Mouse (Mus musculus) thymus, postnatal 0 days (tissue): ENCODE measurements around the gene Lmod2. TPM values are rescaled to one million over a fixed set of nuclear protein-coding genes. Genes with fewer than 3 reads are reported as not detected.

Experiments used
- DNase-seq: peaks from one replicate; pipeline ENCODE4 v3.0.0-alpha.2; 2015; ENCODE audit warnings: low spot score
- polyA plus RNA-seq: library from polyadenylated mRNA; unstranded; fragments of >200 nt; fragmentation: Nextera tagmentation; extraction: Ambion mirVana; gene quantifications from 2 replicates; pipeline ENCODE4 v1.2.1, GENCODE M21; 2015

Gene Lmod2
- polyA plus RNA-seq, 1 experiment from 2014 or later, result 0.07 TPM

DNA sequence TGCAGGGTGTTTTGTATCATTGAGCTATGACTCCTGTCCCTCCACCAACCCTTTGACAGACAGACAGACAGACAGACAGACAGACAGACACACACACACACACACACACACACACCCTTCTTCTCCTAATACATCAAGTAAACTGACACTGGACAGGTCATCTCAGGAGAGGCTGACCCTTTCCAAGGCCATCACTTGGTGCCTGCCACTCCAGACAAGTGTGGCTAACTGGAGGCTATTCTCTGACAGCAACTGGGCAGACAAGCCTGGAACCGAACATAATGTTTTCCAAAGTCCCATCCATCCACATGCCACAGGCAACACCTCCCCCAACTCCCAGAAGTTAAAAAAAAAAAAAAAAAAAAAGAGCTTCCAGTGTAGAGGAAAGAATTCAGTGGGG, 4.1 kb downstream of the Lmod2 start:
- DNase-seq, result no peak

DNA sequence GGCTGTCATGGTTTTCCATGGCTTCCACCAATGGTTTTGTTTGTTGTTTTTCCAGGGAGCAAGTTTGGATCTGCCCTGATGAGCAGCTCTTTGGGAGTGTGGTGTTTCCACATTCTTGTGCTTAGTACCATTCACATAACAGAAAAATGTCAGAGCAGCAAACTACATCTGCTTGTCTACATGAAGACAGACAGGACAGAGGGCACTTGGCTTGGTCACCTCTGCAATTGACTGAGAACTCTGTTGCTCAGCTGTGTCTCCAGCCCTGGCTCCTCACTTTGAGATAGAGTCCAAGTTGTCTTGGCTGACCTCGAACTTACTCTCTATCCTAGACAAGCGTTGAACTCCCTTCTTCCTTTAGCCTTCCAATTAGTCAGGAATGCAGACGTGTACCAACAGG, 4.8 kb downstream of the Lmod2 start:
- no peak for DNase-seq

DNA sequence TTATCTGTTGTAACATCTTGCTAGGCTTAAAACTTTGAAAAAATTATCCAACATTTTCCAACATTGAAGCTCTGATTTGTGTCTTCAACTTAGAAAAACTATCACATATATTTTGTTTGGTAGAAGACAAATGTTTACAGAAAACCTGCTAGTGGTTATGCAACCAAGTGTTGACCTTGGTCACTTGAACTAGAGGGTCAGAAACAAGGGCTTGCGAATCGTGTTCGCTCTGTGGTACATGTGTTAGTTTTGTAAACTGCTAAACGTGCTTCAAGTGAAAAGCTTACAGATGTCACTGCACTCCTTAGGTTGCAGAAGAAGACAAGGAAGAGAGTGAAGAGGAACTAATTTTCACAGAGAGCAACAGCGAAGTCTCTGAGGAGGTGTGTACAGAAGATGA, 5.4 kb downstream of the Lmod2 start:
- DNase-seq, result no peak

DNA sequence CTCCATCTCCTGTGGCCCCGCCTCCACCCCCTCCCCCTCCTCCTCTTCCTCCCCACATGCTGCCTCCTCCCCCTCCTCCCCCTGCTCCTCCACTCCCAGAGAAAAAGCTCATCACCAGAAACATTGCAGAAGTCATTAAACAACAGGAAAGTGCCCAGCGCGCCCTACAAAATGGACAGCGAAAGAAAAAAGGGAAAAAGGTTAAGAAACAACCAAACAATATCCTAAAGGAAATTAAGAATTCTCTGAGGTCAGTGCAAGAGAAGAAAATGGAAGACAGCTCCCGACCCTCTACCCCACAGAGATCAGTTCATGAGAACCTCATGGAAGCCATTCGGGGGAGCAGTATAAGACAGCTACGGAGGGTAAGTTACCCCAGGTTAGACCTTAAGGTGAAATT, 6.7 kb downstream of the Lmod2 start:
- no peak for DNase-seq

DNA sequence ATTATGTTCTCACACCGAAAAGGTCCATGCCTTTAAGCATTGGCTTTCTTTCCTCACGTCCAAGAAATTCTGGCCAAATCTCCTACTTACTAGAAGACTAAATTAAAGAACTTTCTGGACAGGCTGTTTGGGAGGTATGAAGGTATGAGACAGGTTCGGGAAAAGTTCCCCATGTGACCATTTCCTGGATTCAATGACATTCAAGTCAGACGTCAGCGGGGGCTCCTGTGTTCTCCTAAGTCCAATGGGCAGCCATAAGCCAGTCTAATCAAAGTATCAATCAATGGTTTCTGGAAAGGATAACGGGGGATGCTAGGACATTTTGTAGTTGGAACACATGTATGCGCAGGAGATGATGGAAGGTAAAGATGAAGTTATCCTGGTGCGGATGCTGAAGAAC, 8.1 kb downstream of the Lmod2 start:
- no peak for DNase-seq

DNA sequence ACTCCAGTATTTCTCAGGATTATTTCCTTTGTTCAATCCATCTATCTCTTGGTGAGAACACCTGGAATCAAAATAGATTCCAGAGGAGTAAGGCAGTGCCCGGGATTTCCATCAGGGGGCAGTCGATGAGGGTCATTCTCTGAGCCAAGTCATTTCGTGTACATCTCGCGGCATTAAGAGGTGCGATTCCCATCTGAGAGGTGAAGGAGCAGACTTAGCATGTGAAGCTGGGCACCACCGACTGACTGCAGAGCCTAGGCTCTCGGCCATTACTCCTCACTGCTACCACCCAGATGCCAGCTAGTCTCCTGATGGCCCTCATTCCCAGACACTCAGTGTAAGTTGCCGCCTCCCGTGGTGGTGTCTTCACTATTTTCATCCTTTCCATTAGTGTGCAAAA, 8.9 kb downstream of the Lmod2 start:
- DNase-seq, result no peak

DNA sequence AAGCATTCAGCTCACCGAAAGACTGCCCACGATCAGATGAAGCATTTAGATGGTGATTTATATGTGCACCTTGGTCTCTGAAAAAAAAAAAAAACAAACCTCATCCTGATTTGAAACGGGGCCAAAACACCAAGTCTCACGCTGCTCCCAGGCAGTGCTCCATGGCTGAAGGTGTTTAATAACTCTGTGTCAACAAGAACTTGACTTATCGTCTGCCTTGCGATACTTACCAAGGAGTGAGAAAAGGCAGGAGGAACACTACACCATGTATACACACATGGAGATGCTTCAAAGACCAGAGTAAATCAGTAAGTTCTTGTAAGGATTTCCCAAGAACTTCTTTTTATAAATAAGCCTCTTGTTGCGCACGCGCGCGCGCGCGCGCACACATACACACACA, 10.0 kb downstream of the Lmod2 start:
- DNase-seq, result no peak

DNA sequence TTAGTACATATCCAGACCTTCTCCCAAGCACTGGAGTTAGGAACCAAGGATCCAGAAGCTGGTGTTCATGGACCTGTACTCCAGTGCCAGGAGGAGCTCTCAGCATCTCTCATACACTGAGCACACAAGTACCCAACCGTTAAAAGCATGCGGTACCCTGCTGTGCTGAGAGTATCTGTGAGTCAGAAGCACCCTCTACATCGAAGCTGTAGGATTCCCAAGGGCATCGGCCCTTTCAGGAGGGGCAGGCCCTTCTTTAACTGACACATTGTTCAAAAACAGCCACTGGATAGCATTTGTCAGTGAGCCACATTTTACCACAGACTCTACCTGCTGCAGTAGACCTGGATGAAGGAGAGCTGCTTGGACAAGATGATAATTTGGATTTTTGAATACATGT, 10.6 kb downstream of the Lmod2 start:
- no peak for DNase-seq

DNA sequence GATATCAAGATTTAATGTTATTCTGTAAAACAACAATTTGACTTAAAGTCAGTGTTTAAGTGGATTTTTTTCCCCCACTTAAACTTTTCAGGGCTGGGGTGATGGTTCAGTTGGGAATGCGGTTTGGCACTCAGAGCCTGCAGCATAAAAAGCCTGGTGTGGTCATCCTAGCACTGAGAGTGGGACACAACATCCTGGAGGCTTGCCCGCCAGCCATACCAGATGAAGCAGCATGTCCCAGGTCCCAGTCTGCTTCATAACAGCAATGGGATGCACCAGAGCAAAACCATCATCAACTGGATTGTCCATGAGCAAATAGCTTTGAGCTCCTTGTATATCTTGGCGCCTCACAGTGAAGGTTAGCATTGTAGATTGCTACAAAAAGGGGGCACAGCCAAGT, 11.1 kb downstream of the Lmod2 start:
- no peak for DNase-seq

DNA sequence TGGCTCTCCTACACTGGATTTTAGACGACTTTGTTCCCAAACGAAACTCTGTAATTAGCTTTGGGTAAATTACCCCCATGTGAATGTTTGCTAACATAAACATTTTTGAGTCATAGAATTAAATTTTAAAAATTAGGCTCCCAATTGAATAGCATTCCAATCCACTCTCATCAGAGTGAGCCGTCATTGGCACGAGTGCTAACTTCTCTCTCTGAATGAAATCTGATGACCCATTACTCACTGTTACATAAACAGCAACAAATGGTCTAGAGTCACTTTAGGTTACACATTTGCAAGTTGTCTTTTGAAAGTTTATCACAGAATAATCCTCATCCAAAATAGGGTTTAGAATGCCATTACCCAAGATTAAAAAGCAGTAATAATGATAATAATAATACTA, 12.0 kb downstream of the Lmod2 start:
- no peak for DNase-seq

DNA sequence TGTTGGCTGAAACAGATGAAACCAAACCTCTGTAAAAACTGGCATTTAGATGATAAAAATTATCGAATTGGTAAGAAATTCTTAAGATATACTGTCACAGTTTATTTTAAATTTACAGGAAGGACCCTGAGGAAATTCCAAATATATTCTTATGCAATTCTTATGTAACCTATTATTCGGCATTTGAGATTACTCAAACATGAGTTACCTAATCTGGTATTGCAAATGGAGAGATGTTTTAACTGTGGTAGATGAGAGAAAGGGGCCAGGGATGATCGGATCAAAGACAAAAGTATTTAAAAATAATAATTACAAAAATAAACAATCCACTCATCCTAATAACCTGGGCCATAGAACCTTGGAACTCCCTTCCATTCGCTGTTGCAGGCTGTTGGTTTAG, 12.8 kb downstream of the Lmod2 start:
- no peak for DNase-seq

DNA sequence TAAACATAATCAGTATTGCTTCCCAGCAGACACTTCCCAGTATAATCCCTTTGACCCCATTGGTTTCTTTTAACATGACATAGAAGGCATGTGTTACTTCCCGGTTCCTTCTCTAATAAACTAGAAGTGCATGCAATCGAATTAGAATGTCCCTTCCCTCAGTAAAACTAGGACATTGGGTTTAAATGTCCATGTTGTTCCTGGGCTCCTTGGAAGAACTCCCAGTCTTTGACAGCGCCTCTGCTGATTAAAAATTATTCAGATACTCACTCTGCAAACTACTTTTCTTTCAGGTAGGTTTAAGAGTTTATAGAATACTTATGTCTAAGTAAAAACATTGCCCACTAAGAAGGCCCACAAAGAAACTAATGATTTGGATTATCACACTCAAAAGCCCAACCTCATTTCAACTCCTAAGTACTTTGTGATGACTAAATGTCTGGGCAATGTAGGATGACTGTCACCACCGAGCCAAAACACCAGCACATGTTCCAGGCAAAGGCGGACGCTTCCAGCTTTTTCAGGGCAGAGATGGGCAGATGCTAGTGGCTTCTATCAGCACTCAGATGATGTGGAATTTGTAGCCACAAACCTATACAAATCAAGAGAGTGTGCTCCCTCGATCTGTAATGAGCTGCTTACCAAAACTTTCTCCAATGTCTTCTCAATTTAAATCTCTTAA, 14.7 kb downstream of the Lmod2 start:
- DNase-seq, result no peak

DNA sequence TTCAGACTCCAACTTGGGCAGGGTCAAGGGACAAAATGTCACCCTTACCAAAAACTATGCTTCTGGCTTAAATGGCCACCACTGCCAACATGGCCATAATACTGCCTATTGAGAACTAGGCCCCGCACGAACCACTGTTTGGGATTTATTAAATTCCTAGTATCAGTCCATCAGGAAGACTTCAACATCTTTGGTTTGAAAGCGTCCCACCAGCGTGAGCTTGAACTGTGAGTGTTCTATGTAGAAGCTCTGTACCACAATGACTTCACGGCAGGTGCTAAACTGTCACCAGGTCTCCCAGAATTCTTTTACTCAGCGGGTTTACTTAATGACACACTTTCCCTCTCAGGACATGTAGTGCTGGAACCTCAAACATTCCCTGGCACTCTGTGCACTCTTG, 15.8 kb downstream of the Lmod2 start:
- no peak for DNase-seq

DNA sequence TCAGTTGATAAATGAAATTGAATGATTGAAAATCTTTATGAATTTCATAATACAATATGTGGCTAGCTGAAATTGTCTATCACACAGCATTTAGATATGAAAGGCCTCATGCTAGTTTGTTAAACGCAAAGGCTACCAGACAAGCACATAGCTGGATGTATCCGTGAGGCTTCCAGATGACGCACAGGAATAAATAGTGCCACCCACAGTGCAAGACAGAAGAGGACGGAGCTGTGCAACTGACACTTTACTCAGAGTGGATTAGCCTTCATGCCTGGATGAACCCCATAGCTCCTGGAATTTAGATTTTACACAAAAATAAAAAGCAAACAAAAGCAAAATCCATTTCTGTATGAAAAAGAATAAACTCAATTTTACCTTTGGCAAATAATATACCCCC, 16.4 kb downstream of the Lmod2 start:
- DNase-seq, result no peak

DNA sequence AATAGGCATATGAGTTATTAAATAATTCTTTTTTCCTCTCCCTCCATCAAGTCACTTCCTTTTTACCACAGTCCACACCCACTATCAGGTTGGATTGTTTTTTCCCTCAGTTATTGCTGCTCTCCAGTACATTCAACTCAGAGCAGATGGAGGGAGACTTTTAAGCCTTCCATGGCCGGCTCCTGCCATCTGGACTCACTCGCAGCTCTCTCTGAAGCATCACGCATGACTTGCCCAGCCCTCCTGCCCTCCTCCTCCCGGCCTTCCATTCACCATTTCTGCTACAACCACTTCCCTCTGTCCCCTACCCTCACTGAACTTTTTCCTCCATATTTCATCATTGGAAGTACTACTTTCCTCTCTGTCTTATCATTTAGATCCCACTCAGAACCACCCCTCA, 19.2 kb downstream of the Lmod2 start:
- DNase-seq, result no peak

DNA sequence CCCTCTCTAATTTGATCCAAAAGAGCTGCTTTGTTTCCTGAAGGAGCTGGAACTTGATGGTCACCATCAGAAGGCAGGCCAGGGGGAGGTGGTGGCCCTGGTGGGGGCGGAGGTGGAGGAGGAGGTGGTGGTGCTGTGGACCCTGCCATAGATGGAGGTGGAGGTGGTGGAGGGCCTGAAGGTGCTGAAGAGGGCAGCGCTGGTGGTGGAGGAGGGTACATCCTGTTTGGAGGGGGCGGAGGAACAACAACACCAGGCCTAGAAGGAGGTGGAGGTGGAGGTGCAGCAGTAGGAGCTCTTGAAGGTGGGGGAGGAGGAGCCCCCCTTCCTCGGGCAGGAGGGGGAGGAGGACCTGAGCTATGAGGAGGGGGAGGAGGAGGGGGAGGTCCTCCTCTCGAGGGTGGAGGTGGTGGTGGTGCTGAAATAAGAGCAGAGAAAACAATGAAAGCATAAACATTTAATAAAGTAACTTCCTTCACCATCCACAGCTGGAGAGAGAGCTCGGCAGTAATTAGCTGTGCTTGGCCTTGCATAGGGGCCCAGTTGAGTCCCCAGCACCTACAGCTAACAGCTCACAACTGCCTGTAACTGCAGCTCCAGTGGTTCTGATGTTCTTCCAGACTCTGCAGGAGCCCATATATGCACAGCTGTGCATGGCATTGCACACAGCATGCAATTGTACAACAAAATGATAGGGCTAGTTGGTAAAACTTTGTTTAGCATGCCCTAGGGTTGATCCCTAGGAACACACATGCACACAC, 21.9 kb downstream of the Lmod2 start:
- no peak for DNase-seq

DNA sequence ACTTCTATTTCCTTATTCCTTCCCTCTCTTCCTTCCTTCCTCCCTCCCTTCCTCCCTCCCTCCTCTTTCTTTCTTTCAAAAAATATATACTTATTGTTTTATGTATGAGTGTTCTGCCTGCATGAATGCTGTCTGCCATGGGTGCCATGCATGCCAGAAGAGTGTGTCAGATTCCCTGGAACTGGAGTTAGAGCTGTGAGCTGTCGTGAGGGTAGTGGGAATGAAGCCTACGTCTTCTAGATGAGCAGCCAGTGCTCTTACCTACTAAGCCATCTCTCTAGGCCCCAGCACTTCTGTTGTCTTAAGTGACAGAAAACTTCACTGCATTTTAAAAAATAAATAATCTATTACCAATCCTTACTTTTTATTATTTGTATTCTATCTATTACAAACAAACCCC, 23.4 kb downstream of the Lmod2 start:
- DNase-seq, result no peak

DNA sequence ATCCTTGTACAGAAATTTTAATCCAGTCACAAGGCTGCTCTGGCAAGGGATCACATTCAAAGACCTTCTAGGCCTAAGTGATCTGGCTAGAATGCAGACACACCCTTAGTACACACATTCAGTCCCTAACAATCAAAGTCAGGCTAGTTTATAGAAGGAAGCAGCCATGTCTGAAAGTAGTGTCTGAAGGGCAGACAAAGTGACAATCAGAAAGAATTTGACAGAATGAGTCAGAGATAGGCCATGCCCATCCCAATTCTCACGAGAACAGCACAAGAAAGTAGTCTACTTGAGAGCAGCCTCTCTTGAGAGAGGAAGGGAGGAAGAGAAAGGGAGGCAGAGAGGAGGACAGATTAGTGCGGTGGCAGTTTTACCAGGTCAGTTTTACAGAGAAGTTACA, 24.5 kb downstream of the Lmod2 start:
- no peak for DNase-seq

DNA sequence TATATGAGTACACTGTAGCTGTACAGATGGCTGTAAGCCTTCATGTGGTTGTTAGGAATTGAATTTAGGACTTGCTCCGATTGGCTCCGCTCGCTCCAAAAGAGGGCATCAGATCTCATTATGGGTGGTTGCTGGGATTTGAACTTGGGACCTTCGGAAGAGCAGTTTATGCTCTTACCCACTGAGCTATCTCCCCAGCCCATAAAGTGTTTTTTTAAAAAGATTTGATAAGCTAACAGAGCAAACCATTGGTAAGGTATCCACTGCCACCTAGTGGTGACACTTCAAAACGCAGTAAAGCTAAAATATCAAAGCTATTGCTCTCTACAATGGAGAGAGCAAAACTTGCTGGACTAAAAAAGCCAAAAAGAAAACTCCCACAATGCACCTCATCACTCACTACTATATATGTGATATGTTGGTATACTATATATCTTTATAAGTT, 30.0 kb downstream of the Lmod2 start:
- peak; percentile 67 for DNase-seq

DNA sequence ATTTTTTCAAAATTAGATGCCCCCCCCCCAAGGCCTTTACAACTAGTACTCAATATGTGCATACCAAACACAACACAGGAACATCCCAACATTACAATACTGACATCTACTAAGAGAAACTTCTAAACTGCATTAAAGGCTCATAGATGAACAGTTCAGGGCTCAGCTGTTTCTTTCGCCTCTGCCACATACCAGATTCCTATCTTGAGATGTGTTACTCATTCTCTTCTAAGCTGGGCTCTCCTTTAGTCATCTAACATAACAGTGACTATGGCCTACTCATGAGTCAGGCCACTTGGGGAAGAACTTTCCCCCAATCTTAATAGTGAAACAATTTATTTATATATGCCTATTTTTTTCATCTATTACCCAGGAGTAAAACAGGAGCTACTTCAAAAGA, 30.9 kb downstream of the Lmod2 start:
- no peak for DNase-seq

DNA sequence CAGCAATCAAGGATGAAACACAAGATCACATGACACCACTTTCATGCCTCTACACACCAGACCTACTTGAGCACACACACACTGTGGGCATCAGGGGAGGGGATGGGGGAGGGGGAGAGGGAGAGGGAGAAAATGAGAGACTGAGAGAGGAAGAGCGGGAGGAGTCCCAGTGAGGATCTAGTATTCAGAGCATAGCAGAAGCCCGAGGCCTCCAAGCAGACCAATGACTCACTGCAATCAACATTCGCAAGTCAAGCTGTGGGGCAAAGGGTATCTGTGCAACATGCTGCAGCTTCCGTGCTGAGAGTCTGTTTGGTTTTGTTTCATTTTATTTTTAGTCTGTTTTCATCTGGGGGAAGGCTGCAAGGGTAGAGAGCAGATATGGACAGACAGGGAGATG, 34.5 kb downstream of the Lmod2 start:
- DNase-seq, result no peak

DNA sequence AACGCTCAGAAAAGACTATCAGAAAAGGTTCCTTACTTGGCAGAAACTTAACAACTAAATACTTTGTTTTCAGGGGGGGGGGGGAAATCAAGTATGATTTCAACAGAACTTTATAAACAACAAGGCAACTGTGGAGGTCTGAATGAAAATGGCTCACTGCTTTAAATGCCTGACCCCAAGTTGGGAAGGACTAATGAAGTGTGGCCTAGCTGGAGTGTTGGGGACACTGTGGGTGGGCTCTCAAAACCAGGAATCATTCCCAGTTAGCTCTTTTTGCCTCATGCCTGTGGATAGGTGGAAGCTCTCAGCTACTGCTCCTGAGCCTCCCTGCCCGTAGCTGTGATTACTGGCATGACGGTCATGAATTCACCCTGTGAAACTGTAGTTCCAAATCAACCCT, 36.5 kb downstream of the Lmod2 start:
- DNase-seq, result no peak

DNA sequence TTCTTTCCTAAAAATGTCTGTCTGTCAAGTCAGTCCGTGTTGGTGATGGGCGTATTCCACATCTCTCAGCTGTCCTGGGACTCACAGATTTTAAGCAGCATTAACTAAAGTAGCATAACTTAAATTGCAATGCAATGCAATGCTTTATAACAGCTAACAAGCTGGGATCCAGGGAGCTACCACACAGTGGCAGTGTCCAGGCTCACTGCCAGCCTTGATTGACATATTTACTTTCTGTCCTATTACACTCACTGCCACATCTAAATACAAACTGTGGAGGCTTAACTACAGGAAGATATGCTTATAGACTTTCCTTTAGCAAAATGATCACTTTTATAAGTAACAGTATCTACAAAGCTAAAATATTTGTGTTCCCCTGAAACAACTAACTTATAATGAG, 38.3 kb downstream of the Lmod2 start:
- DNase-seq, result no peak
